Mouse (Mus musculus): ENCODE measurements around the gene Ckap4. TPM values are rescaled to one million over a fixed set of nuclear protein-coding genes. Genes with fewer than 3 reads are reported as not detected.
"Not testable (repeated sequence)": the region's sequence is repeated elsewhere in the genome, so short reads cannot be mapped to it uniquely, and the experiment has no call there.

Ckap4 gene
- total RNA-seq, 1 experiment from 2014 or later: 40.4 TPM

DNA sequence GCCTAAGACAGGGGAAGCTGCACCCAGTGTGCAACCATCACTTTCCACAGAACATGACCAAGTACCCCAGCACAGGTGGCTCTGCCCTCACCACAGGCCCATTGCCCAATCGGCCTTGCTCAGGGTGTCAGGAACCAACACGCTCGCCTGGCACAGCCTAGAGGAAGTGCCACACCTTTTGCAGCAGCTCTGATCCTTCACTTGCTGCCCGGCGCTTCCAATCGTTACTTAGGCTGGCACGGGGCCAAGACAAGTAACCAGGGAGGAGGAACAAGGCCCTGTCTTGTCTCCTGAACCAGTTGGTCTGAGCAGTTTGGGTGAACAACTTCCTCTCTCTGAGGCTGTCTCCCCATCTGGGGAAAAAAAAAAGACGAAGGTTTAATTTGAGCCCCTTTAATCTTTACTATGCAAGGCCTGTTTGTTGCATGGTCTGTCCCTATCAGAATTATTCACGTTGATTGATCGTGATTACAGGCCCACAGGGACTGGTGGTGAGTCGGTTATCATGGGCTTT, 17.4 kb downstream of the Ckap4 start:
- ATAC-seq (ENCODE audit: extremely low read depth, insufficient number of reproducible peaks, low FRiP score, poor library complexity, severe bottlenecking): peak; percentile 86

DNA sequence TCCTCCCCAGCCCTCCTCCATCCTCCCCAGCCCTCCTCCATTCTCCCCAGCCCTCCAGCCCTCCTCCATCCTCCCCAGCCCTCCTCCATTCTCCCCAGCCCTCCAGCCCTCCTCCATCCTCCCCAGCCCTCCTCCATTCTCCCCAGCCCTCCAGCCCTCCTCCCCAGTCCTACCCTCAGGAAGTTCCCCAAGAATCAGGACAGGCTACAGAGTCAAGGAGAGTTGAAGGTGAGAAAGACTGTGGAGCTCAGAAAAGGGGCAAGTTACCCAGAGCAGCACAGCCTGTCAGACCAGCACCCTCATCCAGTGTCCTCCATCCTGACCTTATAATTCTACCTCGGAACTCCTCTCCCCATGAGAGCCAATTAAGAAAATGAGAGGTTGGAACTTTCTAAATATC, 17.9 kb downstream of the Ckap4 start:
- ATAC-seq (ENCODE audit: extremely low read depth, insufficient number of reproducible peaks, low FRiP score, poor library complexity, severe bottlenecking): not testable (repeated sequence)

DNA sequence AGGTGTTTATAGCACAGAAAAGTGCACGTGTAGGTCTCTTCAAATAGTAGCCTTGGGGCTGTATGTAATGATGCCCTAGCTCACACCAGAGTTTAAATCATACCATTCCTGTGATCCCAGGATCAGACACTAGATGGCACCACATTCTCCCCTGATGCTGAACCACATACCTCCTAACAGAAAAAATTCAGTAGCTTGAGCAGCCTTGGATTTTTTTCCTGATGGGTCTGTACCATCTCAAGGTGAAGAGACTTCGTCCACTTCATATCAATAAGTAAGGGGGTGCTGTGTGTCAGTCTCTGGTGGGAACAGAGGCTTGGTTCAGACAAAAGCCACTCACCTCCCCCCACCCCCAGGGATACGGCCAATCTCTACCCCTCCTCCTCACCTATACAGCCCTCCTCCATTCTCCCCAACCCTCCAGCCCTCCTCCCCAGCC, 18.3 kb downstream of the Ckap4 start:
- ATAC-seq (ENCODE audit: extremely low read depth, insufficient number of reproducible peaks, low FRiP score, poor library complexity, severe bottlenecking): peak; percentile 67

- peak; percentile 44 for ATAC-seq (ENCODE audit: extremely low read depth, insufficient number of reproducible peaks, low FRiP score, poor library complexity, severe bottlenecking)
These were observed 19.8 kb downstream of the Ckap4 start for GRCm38 (mm10) chr10:84514038-84514578.

- ATAC-seq (ENCODE audit: extremely low read depth, insufficient number of reproducible peaks, low FRiP score, poor library complexity, severe bottlenecking): no peak
These were observed 21.1 kb downstream of the Ckap4 start for GRCm38 (mm10) chr10:84512766-84513165.

DNA sequence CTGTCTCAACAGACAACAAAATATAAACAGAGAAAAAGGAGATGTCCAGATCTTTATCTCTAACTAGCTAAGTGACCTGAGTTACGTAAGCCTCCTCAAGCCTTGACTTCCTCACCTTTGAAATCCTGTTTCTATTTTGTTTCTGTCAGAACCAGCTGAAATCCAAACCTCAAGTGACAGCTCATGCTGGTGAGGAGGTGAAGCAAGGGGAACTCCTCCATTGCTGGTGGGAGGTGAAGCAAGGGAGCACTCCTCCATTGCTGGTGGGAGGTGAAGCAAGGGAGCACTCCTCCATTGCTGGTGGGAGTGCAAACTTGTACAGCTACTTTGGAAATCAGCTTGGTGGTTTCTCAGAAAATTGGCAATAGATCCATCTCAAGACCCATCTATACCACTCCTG, 25.3 kb downstream of the Ckap4 start:
- ATAC-seq (ENCODE audit: extremely low read depth, insufficient number of reproducible peaks, low FRiP score, poor library complexity, severe bottlenecking): peak; percentile 69

- ATAC-seq (ENCODE audit: extremely low read depth, insufficient number of reproducible peaks, low FRiP score, poor library complexity, severe bottlenecking): peak; percentile 46; the same call in 1 of the 2 replicates
These were observed 35.0 kb downstream of the Ckap4 start for GRCm38 (mm10) chr10:84498867-84499266.

- ATAC-seq (ENCODE audit: extremely low read depth, insufficient number of reproducible peaks, low FRiP score, poor library complexity, severe bottlenecking): no peak
These were observed 37.1 kb downstream of the Ckap4 start for GRCm38 (mm10) chr10:84496805-84497204.

DNA sequence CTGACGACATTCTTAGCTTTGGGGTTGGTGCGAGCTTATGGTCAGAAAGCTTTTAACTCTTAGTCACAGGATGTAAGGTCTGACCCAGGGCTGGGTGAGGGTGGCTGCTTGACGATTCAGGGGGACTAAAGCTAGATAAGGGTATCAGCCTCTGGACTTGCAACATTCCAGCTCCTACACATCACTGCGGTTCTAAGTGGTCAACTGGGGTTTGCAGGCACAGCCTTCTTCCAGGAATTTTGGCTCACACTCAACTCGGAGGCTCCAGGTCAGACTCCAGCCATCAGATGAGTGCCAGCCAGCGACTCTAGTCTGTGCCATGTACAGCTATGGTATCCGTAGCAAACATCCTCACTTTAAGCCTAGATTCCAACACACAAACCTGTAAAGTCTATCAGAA, 39.4 kb downstream of the Ckap4 start:
- ATAC-seq (ENCODE audit: extremely low read depth, insufficient number of reproducible peaks, low FRiP score, poor library complexity, severe bottlenecking): no peak

GRCm38 (mm10) chr10:84490115-84490514, 43.7 kb downstream of the Ckap4 start:
- no peak for ATAC-seq (ENCODE audit: extremely low read depth, insufficient number of reproducible peaks, low FRiP score, poor library complexity, severe bottlenecking)

GRCm38 (mm10) chr10:84488315-84488714, 45.5 kb downstream of the Ckap4 start:
- peak; percentile 85 for ATAC-seq (ENCODE audit: extremely low read depth, insufficient number of reproducible peaks, low FRiP score, poor library complexity, severe bottlenecking)

GRCm38 (mm10) chr10:84484661-84485060, 49.2 kb downstream of the Ckap4 start:
- no peak for ATAC-seq (ENCODE audit: extremely low read depth, insufficient number of reproducible peaks, low FRiP score, poor library complexity, severe bottlenecking)

GRCm38 (mm10) chr10:84483553-84483952, 50.3 kb downstream of the Ckap4 start:
- no peak for ATAC-seq (ENCODE audit: extremely low read depth, insufficient number of reproducible peaks, low FRiP score, poor library complexity, severe bottlenecking)

DNA sequence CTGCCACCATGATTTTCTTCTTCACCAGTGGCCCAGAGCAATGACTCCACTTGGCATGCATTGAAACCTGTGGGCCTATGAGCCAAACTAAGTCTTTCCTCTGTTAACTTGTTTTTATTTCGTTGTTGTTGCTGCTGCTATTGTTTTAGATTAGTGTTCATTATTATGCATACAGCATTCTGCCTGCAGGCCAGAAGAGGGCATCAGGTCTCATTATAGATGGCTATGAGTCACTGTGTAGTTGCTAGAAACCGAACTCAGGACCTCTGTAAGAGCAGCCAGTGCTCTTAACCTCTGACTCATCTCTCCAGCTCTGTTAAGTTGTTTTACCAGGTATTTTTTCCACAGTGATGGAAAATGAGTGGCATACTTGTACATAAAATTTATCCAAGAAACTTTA, 50.8 kb downstream of the Ckap4 start:
- ATAC-seq (ENCODE audit: extremely low read depth, insufficient number of reproducible peaks, low FRiP score, poor library complexity, severe bottlenecking): no peak

DNA sequence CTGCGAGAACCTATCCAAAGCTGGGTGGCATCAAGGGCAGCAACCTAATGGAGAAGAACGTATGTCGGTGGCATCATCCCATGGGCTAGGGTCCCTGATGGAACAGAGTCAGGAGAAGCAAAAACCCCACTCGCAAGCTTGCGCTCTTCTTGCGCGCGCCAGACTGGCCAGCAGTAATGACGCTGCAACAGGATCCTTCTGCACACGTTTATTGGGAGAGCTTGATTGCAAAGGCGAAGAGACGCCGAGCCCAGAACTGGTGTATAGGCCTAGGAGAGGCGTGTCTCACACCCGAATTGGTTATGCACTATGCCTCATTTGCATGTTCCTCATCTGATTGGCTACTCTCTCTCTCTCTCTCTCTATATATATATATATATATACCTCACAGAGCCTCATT, 51.4 kb downstream of the Ckap4 start:
- ATAC-seq (ENCODE audit: extremely low read depth, insufficient number of reproducible peaks, low FRiP score, poor library complexity, severe bottlenecking): not testable (repeated sequence)

GRCm38 (mm10) chr10:84481327-84481671, 52.6 kb downstream of the Ckap4 start:
- no peak for ATAC-seq (ENCODE audit: extremely low read depth, insufficient number of reproducible peaks, low FRiP score, poor library complexity, severe bottlenecking)

- no peak for ATAC-seq (ENCODE audit: extremely low read depth, insufficient number of reproducible peaks, low FRiP score, poor library complexity, severe bottlenecking)
These were observed 53.1 kb downstream of the Ckap4 start for GRCm38 (mm10) chr10:84480667-84481326.

GRCm38 (mm10) chr10:84480146-84480545, 53.7 kb downstream of the Ckap4 start:
- ATAC-seq (ENCODE audit: extremely low read depth, insufficient number of reproducible peaks, low FRiP score, poor library complexity, severe bottlenecking): no peak

GRCm38 (mm10) chr10:84477613-84478076, 56.2 kb downstream of the Ckap4 start:
- no peak for ATAC-seq (ENCODE audit: extremely low read depth, insufficient number of reproducible peaks, low FRiP score, poor library complexity, severe bottlenecking)

GRCm38 (mm10) chr10:84477045-84477612, 56.7 kb downstream of the Ckap4 start:
- no peak for ATAC-seq (ENCODE audit: extremely low read depth, insufficient number of reproducible peaks, low FRiP score, poor library complexity, severe bottlenecking)
